Mouse (Mus musculus) forebrain, embryonic 13.5 days (tissue): Measurements from ENCODE around the gene Pkp4. TPM values are rescaled to one million over a fixed set of nuclear protein-coding genes. Genes with fewer than 3 reads are reported as not detected.
A peak's percentile ranks its signal among the peaks of the same experiment; 100 is the strongest.
"Not testable (repeated sequence)": the region's sequence is repeated elsewhere in the genome, so short reads cannot be mapped to it uniquely, and the experiment has no call there.

Source experiments
- ATAC-seq: fragments of 200-750 bp; cut with Nextera tagmentation; 2 replicates; pipeline ENCODE4 v1.8.0; 2017
- H3K27ac ChIP-seq: fragments of 300-500 bp; sonication (generic); 2 replicates; pipeline ENCODE4 v1.5.1; 2015; ENCODE audit warnings: inconsistent platforms, mild to moderate bottlenecking, moderate library complexity
- H3K27me3 ChIP-seq: fragments of 300-500 bp; sonication (generic); 2 replicates; pipeline ENCODE4 v1.6.1; 2015; ENCODE audit warnings: mild to moderate bottlenecking, inconsistent platforms
- H3K36me3 ChIP-seq: fragments of 300-500 bp; sonication (generic); 2 replicates; pipeline ENCODE4 v1.6.1; 2015; ENCODE audit warnings: mild to moderate bottlenecking, inconsistent platforms; ENCODE audit not compliant: poor library complexity, severe bottlenecking
- H3K4me1 ChIP-seq: fragments of 300-500 bp; sonication (generic); 2 replicates; pipeline ENCODE4 v1.6.1; 2015; ENCODE audit warnings: inconsistent platforms
- H3K4me2 ChIP-seq: fragments of 300-500 bp; sonication (generic); 2 replicates; pipeline ENCODE4 v1.6.1; 2015; ENCODE audit warnings: inconsistent platforms, mild to moderate bottlenecking, moderate library complexity
- H3K4me3 ChIP-seq: fragments of 300-500 bp; sonication (generic); 2 replicates; pipeline ENCODE4 v1.5.1; 2015; ENCODE audit warnings: mild to moderate bottlenecking, inconsistent platforms
- H3K9ac ChIP-seq: fragments of 300-500 bp; sonication (generic); 2 replicates; pipeline ENCODE4 v1.6.1; 2015; ENCODE audit warnings: mild to moderate bottlenecking, inconsistent platforms
- H3K9me3 ChIP-seq: fragments of 300-500 bp; sonication (generic); replicated peaks from 2 replicates; pipeline ENCODE4 v1.6.1; 2016; ENCODE audit warnings: inconsistent platforms
- WGBS: fragments of 180-500 bp; shearing (Covaris S2); methylation state at CpG from one replicate; pipeline ENCODE4 v1.1.7; 2015; 5-methylcytosine and 5-hydroxymethylcytosine counted together
- polyA plus RNA-seq: library from polyadenylated mRNA; unstranded; fragments of >200 nt; fragmentation: Nextera tagmentation; extraction: Ambion mirVana; gene quantifications from 2 replicates; pipeline ENCODE4 v1.2.1, GENCODE M21; 2015

Pkp4 gene
- polyA plus RNA-seq, 1 experiment from 2014 or later = 19.7 TPM

DNA sequence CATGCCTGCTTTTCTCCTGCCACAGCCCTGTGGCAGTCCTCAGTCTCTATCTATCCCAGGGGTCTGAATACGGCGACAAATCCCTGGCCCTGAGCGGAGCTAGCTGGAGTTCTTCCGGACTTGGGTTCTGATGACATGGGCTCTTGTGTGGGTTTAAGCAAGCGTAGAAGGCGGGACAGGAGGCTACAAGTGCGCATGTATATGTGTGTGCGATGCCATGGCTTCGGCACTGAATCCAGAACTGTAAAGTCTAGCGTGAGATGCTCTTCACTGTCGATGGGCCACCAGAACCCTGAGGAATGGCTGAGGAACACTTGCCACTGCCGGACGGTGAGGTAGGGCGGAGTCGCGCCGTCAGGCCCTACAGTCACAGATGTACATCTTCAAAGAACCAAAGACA is 222.6 kb downstream of the Pkp4 start:
- Histone ChIP-seq H3K4me1 (no peaks in the 10 kb centered on the region), H3K9me3 (no peaks in the 10 kb centered on the region), H3K27ac (no peak overlapping the region), H3K4me3 (no peak overlapping the region), H3K27me3 (no peaks in the 10 kb centered on the region), H3K36me3 (no peaks in the 10 kb centered on the region), H3K4me2 (no peak overlapping the region), H3K9ac (no peak overlapping the region)
- 99% methylated on average over 17 of the region's 17 CpGs for WGBS
- ATAC-seq = no peak

DNA sequence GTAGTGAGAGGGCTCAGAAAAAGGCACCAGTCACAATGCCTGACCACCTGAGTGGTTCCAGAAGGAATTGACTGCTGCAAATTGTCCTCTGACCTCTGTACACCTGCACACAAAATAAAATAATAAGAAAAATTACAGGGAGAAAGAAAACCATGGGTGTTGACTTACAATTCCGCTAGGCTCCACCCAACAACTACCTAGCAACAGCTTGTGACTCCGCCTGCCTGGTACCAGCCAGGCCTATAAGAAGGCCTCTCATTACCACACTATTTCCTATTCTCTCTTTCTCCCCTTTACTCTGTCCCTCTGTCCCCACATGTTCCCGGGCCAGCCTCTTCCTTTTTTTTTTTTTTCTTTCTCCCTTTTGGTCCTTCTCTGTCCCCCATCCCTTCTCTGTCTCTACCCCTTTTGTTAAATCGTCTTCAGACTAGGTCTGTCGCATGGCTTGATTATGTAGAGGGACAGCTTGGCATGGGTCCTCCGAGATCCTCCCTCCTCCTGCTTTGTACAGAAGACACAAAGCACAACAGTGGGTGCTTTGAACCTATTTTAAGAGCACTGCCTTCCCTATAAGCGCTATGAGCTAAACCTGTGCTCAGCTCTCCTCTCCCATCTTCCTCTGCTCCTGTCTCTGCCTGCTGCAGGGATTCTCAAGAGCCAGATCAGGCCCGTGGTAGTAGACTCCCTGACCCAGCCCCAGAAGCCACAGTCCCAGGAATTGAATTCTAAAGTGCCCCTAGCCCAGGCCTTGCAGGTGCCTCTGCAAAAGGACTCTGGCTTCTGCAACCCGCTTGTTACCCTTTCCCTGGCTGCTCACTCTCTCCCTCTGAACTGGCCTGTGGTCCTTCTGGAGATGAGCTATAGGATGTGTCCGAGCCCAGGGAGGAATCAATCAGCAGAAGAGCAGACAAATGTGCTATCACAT is 223.5 kb downstream of the Pkp4 start:
- 74% methylated on average over 10 of the region's 10 CpGs for WGBS
- H3K27me3 ChIP-seq = no peaks in the 10 kb centered on the region
- H3K9me3 ChIP-seq = no peaks in the 10 kb centered on the region
- no peak overlapping the region for H3K27ac ChIP-seq
- H3K4me1 ChIP-seq = no peaks in the 10 kb centered on the region
- ATAC-seq = no peak
- no peaks in the 10 kb centered on the region for H3K36me3 ChIP-seq
- H3K9ac ChIP-seq = no peak overlapping the region
- no peak overlapping the region for H3K4me2 ChIP-seq
- no peak overlapping the region for H3K4me3 ChIP-seq

GRCm38 (mm10) chr2:59385211-59385935 is 224.7 kb downstream of the Pkp4 start:
- ATAC-seq = no peak
- H3K9me3 ChIP-seq = no peaks in the 10 kb centered on the region
- no peak overlapping the region for H3K9ac ChIP-seq
- no peak overlapping the region for H3K4me3 ChIP-seq
- no peak overlapping the region for H3K4me2 ChIP-seq
- H3K4me1 ChIP-seq = no peaks in the 10 kb centered on the region
- no peak overlapping the region for H3K27ac ChIP-seq
- H3K36me3 ChIP-seq = no peaks in the 10 kb centered on the region
- H3K27me3 ChIP-seq = no peaks in the 10 kb centered on the region
- WGBS = 75% methylated on average over 4 of the region's 4 CpGs

GRCm38 (mm10) chr2:59389971-59390370 is 229.3 kb downstream of the Pkp4 start:
- Histone ChIP-seq H3K4me1 (no peaks in the 10 kb centered on the region), H3K4me2 (no peak overlapping the region), H3K27me3 (no peaks in the 10 kb centered on the region), H3K9ac (no peak overlapping the region), H3K27ac (no peak overlapping the region), H3K36me3 (no peaks in the 10 kb centered on the region), H3K4me3 (no peak overlapping the region), H3K9me3 (no peaks in the 10 kb centered on the region)
- ATAC-seq = peak; percentile 89
- WGBS = 88% methylated on average over 5 of the region's 5 CpGs

DNA sequence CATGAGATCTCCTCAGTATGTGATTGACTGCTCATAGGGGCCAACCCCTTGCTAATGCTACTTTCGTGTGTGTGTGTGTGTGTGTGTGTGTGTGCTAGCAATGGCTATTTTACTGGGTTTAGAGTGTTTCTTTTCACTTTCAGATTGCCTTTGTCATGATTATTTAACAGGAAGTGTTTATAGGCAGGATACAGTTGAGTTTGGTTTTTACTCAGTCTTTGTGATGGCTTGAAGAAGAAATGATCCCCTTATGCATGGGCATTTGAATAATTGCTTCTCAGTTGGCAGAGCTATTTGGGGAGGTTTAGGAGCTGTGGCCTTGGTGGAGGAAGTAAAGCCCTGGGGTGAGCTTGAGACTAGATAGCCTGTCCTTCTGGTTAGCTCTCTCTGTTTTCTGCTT is 232.5 kb downstream of the Pkp4 start:
- H3K4me1 ChIP-seq = no peaks in the 10 kb centered on the region
- H3K4me2 ChIP-seq = no peak overlapping the region
- no peaks in the 10 kb centered on the region for H3K27me3 ChIP-seq
- no peak overlapping the region for H3K9ac ChIP-seq
- H3K36me3 ChIP-seq = no peaks in the 10 kb centered on the region
- ATAC-seq = no peak
- WGBS = 65% methylated on average over 1 of the region's 1 CpGs
- no peak overlapping the region for H3K27ac ChIP-seq
- H3K4me3 ChIP-seq = no peak overlapping the region
- H3K9me3 ChIP-seq = no peaks in the 10 kb centered on the region

DNA sequence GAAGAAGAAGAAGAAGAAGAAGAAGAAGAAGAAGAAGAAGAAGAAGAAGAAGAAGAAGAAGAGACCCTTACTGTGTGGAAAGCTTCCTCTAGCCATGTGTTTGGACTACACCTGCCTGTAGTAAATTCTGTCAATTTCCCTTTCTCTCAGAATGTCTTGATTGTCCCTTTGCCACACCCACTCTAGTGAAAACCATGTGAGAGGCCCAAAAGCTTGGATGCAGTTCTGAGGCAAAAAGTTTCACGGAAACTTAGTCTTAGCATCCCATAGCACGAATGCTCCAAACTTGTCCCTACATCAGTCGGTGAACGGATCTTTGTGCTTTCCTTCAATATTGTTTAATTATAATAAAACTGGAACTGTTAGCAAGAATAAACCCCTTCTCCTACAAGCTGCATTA is 234.0 kb downstream of the Pkp4 start:
- Histone ChIP-seq H3K9me3 (no peaks in the 10 kb centered on the region), H3K9ac (no peak overlapping the region), H3K27me3 (no peaks in the 10 kb centered on the region), H3K4me2 (no peak overlapping the region), H3K4me3 (no peak overlapping the region), H3K4me1 (no peaks in the 10 kb centered on the region), H3K27ac (no peak overlapping the region), H3K36me3 (no peaks in the 10 kb centered on the region)
- 96% methylated on average over 4 of the region's 4 CpGs for WGBS
- no peak for ATAC-seq

- H3K36me3 ChIP-seq, ATAC-seq, H3K4me3 ChIP-seq, H3K27ac ChIP-seq, H3K27me3 ChIP-seq, H3K9me3 ChIP-seq, H3K4me2 ChIP-seq, H3K9ac ChIP-seq, H3K4me1 ChIP-seq: not testable (repeated sequence)
- 74% methylated on average over 1 of the region's 1 CpGs for WGBS
Observed at GRCm38 (mm10) chr2:59395160-59395650, 234.6 kb downstream of the Pkp4 start.

DNA sequence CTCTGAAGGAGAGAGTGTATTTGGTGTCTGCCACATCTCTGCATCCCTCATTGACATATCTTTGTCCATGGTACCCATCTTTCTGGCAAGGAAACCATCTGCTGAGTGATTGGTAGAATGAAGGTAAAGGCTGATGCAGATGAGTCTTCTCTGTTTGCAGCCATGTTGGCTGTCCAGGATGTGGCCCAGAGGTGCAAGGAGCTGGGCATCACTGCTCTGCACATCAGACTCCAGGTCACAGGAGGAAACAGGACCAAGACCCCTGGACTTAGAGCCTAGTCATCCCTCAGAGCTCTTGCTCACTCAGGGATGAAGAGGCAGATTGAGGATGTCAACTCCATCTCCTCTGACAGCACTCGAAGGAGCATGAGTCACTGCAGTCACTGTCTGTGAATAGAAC is 235.9 kb downstream of the Pkp4 start:
- Histone ChIP-seq H3K4me1 (no peaks in the 10 kb centered on the region), H3K27me3 (no peaks in the 10 kb centered on the region), H3K4me3 (no peak overlapping the region), H3K4me2 (no peak overlapping the region), H3K36me3 (no peaks in the 10 kb centered on the region), H3K9me3 (no peaks in the 10 kb centered on the region), H3K27ac (no peak overlapping the region), H3K9ac (no peak overlapping the region)
- ATAC-seq = no peak
- WGBS = 90% methylated on average over 1 of the region's 1 CpGs

- ATAC-seq = no peak
- H3K9ac ChIP-seq = no peak overlapping the region
- no peaks in the 10 kb centered on the region for H3K9me3 ChIP-seq
- H3K4me2 ChIP-seq = no peak overlapping the region
- no peaks in the 10 kb centered on the region for H3K36me3 ChIP-seq
- H3K4me3 ChIP-seq = no peak overlapping the region
- H3K27ac ChIP-seq = no peak overlapping the region
- H3K27me3 ChIP-seq = no peaks in the 10 kb centered on the region
- no peaks in the 10 kb centered on the region for H3K4me1 ChIP-seq
Observed at GRCm38 (mm10) chr2:59397531-59397930, 236.9 kb downstream of the Pkp4 start.

GRCm38 (mm10) chr2:59400901-59401378 is 240.3 kb downstream of the Pkp4 start:
- H3K36me3 ChIP-seq = no peaks in the 10 kb centered on the region
- no peaks in the 10 kb centered on the region for H3K4me1 ChIP-seq
- H3K4me3 ChIP-seq = no peak overlapping the region
- no peak for ATAC-seq
- WGBS = 70% methylated on average over 2 of the region's 2 CpGs
- H3K4me2 ChIP-seq = no peak overlapping the region
- no peak overlapping the region for H3K9ac ChIP-seq
- no peaks in the 10 kb centered on the region for H3K27me3 ChIP-seq
- H3K9me3 ChIP-seq = no peaks in the 10 kb centered on the region
- no peak overlapping the region for H3K27ac ChIP-seq

GRCm38 (mm10) chr2:59401841-59402461 is 241.3 kb downstream of the Pkp4 start:
- no peak for ATAC-seq
- no peaks in the 10 kb centered on the region for H3K27me3 ChIP-seq
- no peak overlapping the region for H3K4me3 ChIP-seq
- no peaks in the 10 kb centered on the region for H3K4me1 ChIP-seq
- H3K9ac ChIP-seq = no peak overlapping the region
- H3K27ac ChIP-seq = no peak overlapping the region
- 85% methylated on average over 8 of the region's 8 CpGs for WGBS
- no peaks in the 10 kb centered on the region for H3K9me3 ChIP-seq
- H3K4me2 ChIP-seq = no peak overlapping the region
- H3K36me3 ChIP-seq = no peaks in the 10 kb centered on the region

DNA sequence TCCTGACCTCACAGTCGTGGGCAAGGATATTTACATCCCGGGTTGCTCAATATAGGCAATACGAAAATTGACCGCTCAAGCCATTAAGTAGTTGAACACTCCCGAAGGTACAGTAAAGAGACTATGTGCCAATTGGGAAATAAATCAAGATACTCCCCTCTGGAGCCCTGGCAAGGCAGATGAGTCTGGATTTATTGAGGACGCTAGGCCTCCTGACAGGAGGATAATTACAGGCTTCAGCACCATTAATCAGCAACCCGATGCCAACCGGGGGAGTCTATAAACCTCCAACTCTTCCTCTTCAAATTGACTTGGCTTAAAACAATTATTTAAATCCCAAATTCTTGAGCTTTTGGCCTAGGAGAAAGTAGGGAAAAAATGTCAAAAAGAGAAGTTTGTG is 243.4 kb downstream of the Pkp4 start:
- no peak overlapping the region for H3K4me2 ChIP-seq
- H3K9ac ChIP-seq = no peak overlapping the region
- no peaks in the 10 kb centered on the region for H3K9me3 ChIP-seq
- no peaks in the 10 kb centered on the region for H3K27me3 ChIP-seq
- no peak overlapping the region for H3K4me3 ChIP-seq
- no peaks in the 10 kb centered on the region for H3K36me3 ChIP-seq
- no peaks in the 10 kb centered on the region for H3K4me1 ChIP-seq
- no peak overlapping the region for H3K27ac ChIP-seq
- no peak for ATAC-seq
- 88% methylated on average over 8 of the region's 8 CpGs for WGBS
